Mouse (Mus musculus): Measurements from ENCODE around the gene Tceal1.

Gene Tceal1

GRCm38 (mm10) chrX:136755464-136755863 is 47.7 kb downstream of the Tceal1 start:
- DNase-seq (ENCODE audit: low spot score): no peak
